Mouse (Mus musculus) 3134 (cell line): ENCODE results near the gene Hip1.
"Not testable (repeated sequence)": the region's sequence is repeated elsewhere in the genome, so short reads cannot be mapped to it uniquely, and the experiment has no call there.

Experiments used
- DNase-seq: peaks from one replicate; pipeline ENCODE4 v3.0.0-alpha.2; 2011; ENCODE audit warnings: low spot score; ENCODE audit not compliant: insufficient read length; ENCODE audit errors: extremely low read depth

Gene Hip1

GRCm38 (mm10) chr5:135494183-135494910 lies 50.6 kb downstream of the Hip1 start:
- DNase-seq, result no peak

- DNase-seq, result no peak
Measured at GRCm38 (mm10) chr5:135493095-135493494, 51.8 kb downstream of the Hip1 start.

GRCm38 (mm10) chr5:135492126-135492525 lies 52.8 kb downstream of the Hip1 start:
- no peak for DNase-seq

- no peak for DNase-seq
Measured at GRCm38 (mm10) chr5:135489695-135490294, 55.1 kb downstream of the Hip1 start.

- DNase-seq, result peak; percentile 83
Measured at GRCm38 (mm10) chr5:135488881-135489694, 55.8 kb downstream of the Hip1 start.

- no peak for DNase-seq
Measured at GRCm38 (mm10) chr5:135488222-135488880, 56.6 kb downstream of the Hip1 start.

- no peak for DNase-seq
Measured at GRCm38 (mm10) chr5:135485289-135485688, 59.6 kb downstream of the Hip1 start.

- DNase-seq, result not testable (repeated sequence)
Measured at GRCm38 (mm10) chr5:135483865-135484264, 61.1 kb downstream of the Hip1 start.

GRCm38 (mm10) chr5:135478877-135479600 lies 65.9 kb downstream of the Hip1 start:
- no peak for DNase-seq

GRCm38 (mm10) chr5:135476199-135476598 lies 68.7 kb downstream of the Hip1 start:
- DNase-seq, result no peak

GRCm38 (mm10) chr5:135472405-135472804 lies 72.5 kb downstream of the Hip1 start:
- DNase-seq, result no peak

- no peak for DNase-seq
Measured at GRCm38 (mm10) chr5:135471747-135472146, 73.2 kb downstream of the Hip1 start.

- DNase-seq, result no peak
Measured at GRCm38 (mm10) chr5:135468280-135468679, 76.6 kb downstream of the Hip1 start.

- no peak for DNase-seq
Measured at GRCm38 (mm10) chr5:135465833-135466291, 79.1 kb downstream of the Hip1 start.

GRCm38 (mm10) chr5:135463380-135463779 lies 81.5 kb downstream of the Hip1 start:
- DNase-seq, result no peak

GRCm38 (mm10) chr5:135460833-135461173 lies 84.1 kb downstream of the Hip1 start:
- no peak for DNase-seq

- DNase-seq, result no peak
Measured at GRCm38 (mm10) chr5:135460152-135460832, 84.6 kb downstream of the Hip1 start.

GRCm38 (mm10) chr5:135459486-135459885 lies 85.4 kb downstream of the Hip1 start:
- no peak for DNase-seq

- DNase-seq, result no peak
Measured at GRCm38 (mm10) chr5:135457961-135458360, 87.0 kb downstream of the Hip1 start.

GRCm38 (mm10) chr5:135456515-135456914 lies 88.4 kb downstream of the Hip1 start:
- no peak for DNase-seq
